Mouse (Mus musculus): ENCODE measurements around the gene Fis1. TPM values are rescaled to one million over a fixed set of nuclear protein-coding genes. Genes with fewer than 3 reads are reported as not detected.
A peak's percentile ranks its signal among the peaks of the same experiment; 100 is the strongest.

Fis1 gene
- polyA plus RNA-seq, 1 experiment from 2014 or later = 323 TPM

- Histone ChIP-seq H3K9me3 (no peaks in the 10 kb centered on the region), H3K36me3 (peaks cover 21% of the 10 kb centered on the region), H3K9ac (replicated peaks) (no peak overlapping the region), H3K4me3 (no peak overlapping the region), H3K27ac (replicated peaks) (no peak overlapping the region), H3K4me2 (replicated peaks) (no peak overlapping the region), H3K27me3 (no peaks in the 10 kb centered on the region), H3K4me1 (peaks cover 5% of the 10 kb centered on the region)
- no peak for ATAC-seq (ENCODE audit: low FRiP score, low read depth)
- 88% methylated on average over 8 of the region's 8 CpGs for WGBS
Observed at GRCm38 (mm10) chr5:136980974-136981373, 27.9 kb downstream of the Fis1 start.

- Histone ChIP-seq H3K27me3 (no peaks in the 10 kb centered on the region), H3K9ac (replicated peaks) (no peak overlapping the region), H3K4me1 (peaks cover 9% of the 10 kb centered on the region), H3K36me3 (peaks cover 21% of the 10 kb centered on the region), H3K4me2 (replicated peaks) (no peak overlapping the region), H3K4me3 (no peak overlapping the region), H3K27ac (replicated peaks) (no peak overlapping the region), H3K9me3 (no peaks in the 10 kb centered on the region)
- ATAC-seq (ENCODE audit: low FRiP score, low read depth) = 0 out of 2 replicates have a peak, but pooled peaks have one; percentile 14
- WGBS = 53% methylated on average over 15 of the region's 16 CpGs
Observed at GRCm38 (mm10) chr5:136982338-136982930, 29.4 kb downstream of the Fis1 start.

- Histone ChIP-seq H3K4me2 (replicated peaks) (no peak overlapping the region), H3K36me3 (peaks cover 33% of the 10 kb centered on the region), H3K9ac (replicated peaks) (no peak overlapping the region), H3K27me3 (no peaks in the 10 kb centered on the region), H3K4me1 (peaks cover 18% of the 10 kb centered on the region), H3K4me3 (no peak overlapping the region), H3K27ac (replicated peaks) (no peak overlapping the region), H3K9me3 (no peaks in the 10 kb centered on the region)
- ATAC-seq (ENCODE audit: low FRiP score, low read depth) = no peak
- WGBS = 60% methylated on average over 14 of the region's 14 CpGs
Observed at GRCm38 (mm10) chr5:136984828-136985227, 31.8 kb downstream of the Fis1 start.

- Histone ChIP-seq H3K36me3 (peaks cover 42% of the 10 kb centered on the region), H3K4me3 (peak within 1 kb of the TSS; percentile 92), H3K27me3 (no peaks in the 10 kb centered on the region), H3K4me2 (replicated peaks) (peak within 1 kb of the TSS; percentile 91), H3K9me3 (no peaks in the 10 kb centered on the region), H3K27ac (replicated peaks) (peak within 1 kb of the TSS; percentile 96), H3K9ac (replicated peaks) (peak within 1 kb of the TSS; percentile 93), H3K4me1 (peaks cover 18% of the 10 kb centered on the region)
- WGBS = under 1% methylated on average over 26 of the region's 26 CpGs
- ATAC-seq (ENCODE audit: low FRiP score, low read depth) = peak; percentile 89
Observed at GRCm38 (mm10) chr5:136986695-136987137, 33.6 kb downstream of the Fis1 start, which contains the start of gene Plod3. Gene Plod3, plus strand, starts transcription at chr5:136987019.

GRCm38 (mm10) chr5:136987138-136987933 is 34.3 kb downstream of the Fis1 start:
- no peaks in the 10 kb centered on the region for H3K27me3 ChIP-seq
- H3K4me1 ChIP-seq = peaks cover 18% of the 10 kb centered on the region
- H3K4me2 ChIP-seq (replicated peaks) = peak overlapping the region; percentile 91
- peak overlapping the region; percentile 93 for H3K9ac ChIP-seq (replicated peaks)
- peaks cover 42% of the 10 kb centered on the region for H3K36me3 ChIP-seq
- H3K4me3 ChIP-seq = peak overlapping the region; percentile 92
- under 1% methylated on average over 67 of the region's 67 CpGs for WGBS
- no peaks in the 10 kb centered on the region for H3K9me3 ChIP-seq
- peak overlapping the region; percentile 96 for H3K27ac ChIP-seq (replicated peaks)
- ATAC-seq (ENCODE audit: low FRiP score, low read depth) = peak; percentile 67

GRCm38 (mm10) chr5:136987934-136988271 is 34.8 kb downstream of the Fis1 start, which contains the start of gene Znhit1:
Gene Znhit1, minus strand, starts transcription at chr5:136988021.
- no peak for ATAC-seq (ENCODE audit: low FRiP score, low read depth)
- peak within 1 kb of the TSS; percentile 91 for H3K4me2 ChIP-seq (replicated peaks)
- H3K27me3 ChIP-seq = no peaks in the 10 kb centered on the region
- peak within 1 kb of the TSS; percentile 96 for H3K27ac ChIP-seq (replicated peaks)
- peaks cover 46% of the 10 kb centered on the region for H3K36me3 ChIP-seq
- H3K4me1 ChIP-seq = peaks cover 18% of the 10 kb centered on the region
- no peaks in the 10 kb centered on the region for H3K9me3 ChIP-seq
- peak within 1 kb of the TSS; percentile 93 for H3K9ac ChIP-seq (replicated peaks)
- peak within 1 kb of the TSS; percentile 92 for H3K4me3 ChIP-seq
- WGBS = 8% methylated on average over 12 of the region's 12 CpGs

- Histone ChIP-seq H3K27ac (replicated peaks) (no peak overlapping the region), H3K4me1 (peaks cover 18% of the 10 kb centered on the region), H3K9ac (replicated peaks) (peak overlapping the region; percentile 93), H3K27me3 (no peaks in the 10 kb centered on the region), H3K9me3 (no peaks in the 10 kb centered on the region), H3K4me2 (replicated peaks) (peak overlapping the region; percentile 91), H3K4me3 (peak overlapping the region; percentile 92), H3K36me3 (peaks cover 51% of the 10 kb centered on the region)
- ATAC-seq (ENCODE audit: low FRiP score, low read depth) = no peak
- 75% methylated on average over 7 of the region's 7 CpGs for WGBS
Observed at GRCm38 (mm10) chr5:136988420-136988819, 35.3 kb downstream of the Fis1 start.

GRCm38 (mm10) chr5:136989801-136990200 is 36.7 kb downstream of the Fis1 start:
- ATAC-seq (ENCODE audit: low FRiP score, low read depth) = no peak
- Histone ChIP-seq H3K27ac (replicated peaks) (no peak overlapping the region), H3K36me3 (peaks cover 62% of the 10 kb centered on the region), H3K4me1 (peaks cover 18% of the 10 kb centered on the region), H3K9me3 (no peaks in the 10 kb centered on the region), H3K4me3 (no peak overlapping the region), H3K9ac (replicated peaks) (no peak overlapping the region), H3K27me3 (no peaks in the 10 kb centered on the region), H3K4me2 (replicated peaks) (no peak overlapping the region)
- WGBS = 93% methylated on average over 6 of the region's 6 CpGs

- H3K4me2 ChIP-seq (replicated peaks) = no peak overlapping the region
- peaks cover 19% of the 10 kb centered on the region for H3K36me3 ChIP-seq
- 54% methylated on average over 5 of the region's 5 CpGs for WGBS
- H3K27ac ChIP-seq (replicated peaks) = no peak overlapping the region
- ATAC-seq (ENCODE audit: low FRiP score, low read depth) = no peak
- no peak overlapping the region for H3K9ac ChIP-seq (replicated peaks)
- no peaks in the 10 kb centered on the region for H3K27me3 ChIP-seq
- H3K9me3 ChIP-seq = no peaks in the 10 kb centered on the region
- no peaks in the 10 kb centered on the region for H3K4me1 ChIP-seq
- H3K4me3 ChIP-seq = no peak overlapping the region
Observed at GRCm38 (mm10) chr5:136999449-136999848, 46.4 kb downstream of the Fis1 start.

- H3K9ac ChIP-seq (replicated peaks) = no peak overlapping the region
- H3K4me3 ChIP-seq = no peak overlapping the region
- H3K36me3 ChIP-seq = peaks cover 7% of the 10 kb centered on the region
- no peak overlapping the region for H3K4me2 ChIP-seq (replicated peaks)
- WGBS = 72% methylated on average over 2 of the region's 2 CpGs
- no peaks in the 10 kb centered on the region for H3K27me3 ChIP-seq
- H3K9me3 ChIP-seq = no peaks in the 10 kb centered on the region
- H3K27ac ChIP-seq (replicated peaks) = no peak overlapping the region
- H3K4me1 ChIP-seq = no peaks in the 10 kb centered on the region
- ATAC-seq (ENCODE audit: low FRiP score, low read depth) = no peak
Observed at GRCm38 (mm10) chr5:137000612-137001011, 47.5 kb downstream of the Fis1 start.

GRCm38 (mm10) chr5:137007276-137007675 is 54.2 kb downstream of the Fis1 start:
- 70% methylated on average over 8 of the region's 8 CpGs for WGBS

GRCm38 (mm10) chr5:137009988-137010387 is 56.9 kb downstream of the Fis1 start:
- H3K36me3 ChIP-seq = no peaks in the 10 kb centered on the region
- 0 out of 2 replicates have a peak, but pooled peaks cover 3% of the 10 kb centered on the region for H3K27me3 ChIP-seq
- 43% methylated on average over 3 of the region's 3 CpGs for WGBS
- no peak overlapping the region for H3K27ac ChIP-seq (replicated peaks)
- 0 out of 2 replicates have a peak, but pooled peaks cover 2% of the 10 kb centered on the region for H3K9me3 ChIP-seq
- no peak for ATAC-seq (ENCODE audit: low FRiP score, low read depth)
- H3K4me2 ChIP-seq (replicated peaks) = no peak overlapping the region
- no peaks in the 10 kb centered on the region for H3K4me1 ChIP-seq
- H3K4me3 ChIP-seq = no peak overlapping the region
- H3K9ac ChIP-seq (replicated peaks) = no peak overlapping the region

More at GRCm38 (mm10) chr5:137007276-137007675, 54.2 kb downstream of the Fis1 start:
- 0 out of 2 replicates have a peak, but pooled peaks cover 3% of the 10 kb centered on the region for H3K27me3 ChIP-seq
- no peak overlapping the region for H3K27ac ChIP-seq (replicated peaks)
- H3K4me3 ChIP-seq = no peak overlapping the region
- no peak overlapping the region for H3K4me2 ChIP-seq (replicated peaks)
- no peak overlapping the region for H3K9ac ChIP-seq (replicated peaks)
- no peaks in the 10 kb centered on the region for H3K4me1 ChIP-seq
- no peaks in the 10 kb centered on the region for H3K36me3 ChIP-seq
- no peaks in the 10 kb centered on the region for H3K9me3 ChIP-seq
- ATAC-seq (ENCODE audit: low FRiP score, low read depth) = no peak
